Mouse (Mus musculus): ENCODE results near the gene Cox7c. TPM values are rescaled to one million over a fixed set of nuclear protein-coding genes. Genes with fewer than 3 reads are reported as not detected.
"Not testable (repeated sequence)": the region's sequence is repeated elsewhere in the genome, so short reads cannot be mapped to it uniquely, and the experiment has no call there.

Gene Cox7c
- 676 and 708 TPM in 2 replicates for polyA plus RNA-seq (2014; fragmentation: Nextera tagmentation; extraction: Ambion mirVana)

DNA sequence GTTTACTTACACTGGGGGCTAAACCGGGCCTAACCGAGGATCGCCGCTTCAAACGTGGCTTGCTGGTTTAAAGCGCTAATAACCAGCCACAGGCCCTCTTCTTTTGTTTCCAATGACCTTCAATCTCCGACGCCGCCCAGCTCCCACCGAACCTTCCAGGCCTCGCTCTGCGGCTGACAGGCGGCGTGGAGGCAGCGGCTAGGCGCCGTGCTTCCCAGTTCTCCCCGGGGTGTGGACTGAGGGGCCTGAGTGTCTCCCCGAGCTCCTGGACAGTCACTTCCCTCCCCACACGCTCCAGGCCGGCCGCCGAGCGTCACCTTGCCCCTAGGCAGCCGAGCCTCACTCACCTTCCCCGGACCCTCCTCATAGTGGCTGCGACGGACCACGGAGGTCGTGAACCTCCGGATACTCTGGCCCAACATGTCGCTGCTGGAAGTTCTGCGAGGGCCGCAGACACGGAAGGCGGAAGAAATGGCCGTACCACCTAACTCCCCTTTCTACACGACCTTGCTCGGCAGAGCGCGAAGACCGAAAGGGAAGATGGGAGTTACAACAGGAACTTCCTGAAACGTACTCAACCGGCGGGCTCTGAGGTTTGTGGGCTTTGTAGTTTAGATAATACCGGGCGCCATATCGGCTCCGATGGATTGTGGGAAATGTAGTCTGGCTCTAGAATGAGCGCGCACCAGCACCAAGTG is at the start of gene Cox7c:
TSS of gene Cox7c (minus strand) at position 651 of the 698 bp plus-strand sequence.
- peaks cover 14% of the 10 kb centered on the region; the same call in 1 of the 2 replicates for H3K36me3 ChIP-seq (ENCODE audit: control insufficient read depth, insufficient read depth, low read length)
- peak within 1 kb of the TSS; percentile 47 for H3K4me2 ChIP-seq (replicated peaks; ENCODE audit: low read depth, low read length)
- ATAC-seq (ENCODE audit: insufficient number of reproducible peaks, insufficient read depth, low FRiP score, low read depth) = peak; percentile 98
- peak within 1 kb of the TSS; percentile 92 for H3K27ac ChIP-seq (ENCODE audit: low read length)
- H3K9ac ChIP-seq (replicated peaks; ENCODE audit: low read depth, low read length) = peak within 1 kb of the TSS; percentile 97
- no peaks in the 10 kb centered on the region for H3K4me1 ChIP-seq (ENCODE audit: control insufficient read depth, insufficient read depth, low read length)
- peak within 1 kb of the TSS; percentile 87 for H3K4me3 ChIP-seq (ENCODE audit: low read depth, low read length)
- under 1% methylated on average over 48 of the region's 51 CpGs for WGBS
- no peaks in the 10 kb centered on the region for H3K27me3 ChIP-seq (ENCODE audit: control insufficient read depth, insufficient read depth, low read length)
- no peaks in the 10 kb centered on the region for H3K9me3 ChIP-seq (ENCODE audit: control insufficient read depth, low read depth, low read length)

DNA sequence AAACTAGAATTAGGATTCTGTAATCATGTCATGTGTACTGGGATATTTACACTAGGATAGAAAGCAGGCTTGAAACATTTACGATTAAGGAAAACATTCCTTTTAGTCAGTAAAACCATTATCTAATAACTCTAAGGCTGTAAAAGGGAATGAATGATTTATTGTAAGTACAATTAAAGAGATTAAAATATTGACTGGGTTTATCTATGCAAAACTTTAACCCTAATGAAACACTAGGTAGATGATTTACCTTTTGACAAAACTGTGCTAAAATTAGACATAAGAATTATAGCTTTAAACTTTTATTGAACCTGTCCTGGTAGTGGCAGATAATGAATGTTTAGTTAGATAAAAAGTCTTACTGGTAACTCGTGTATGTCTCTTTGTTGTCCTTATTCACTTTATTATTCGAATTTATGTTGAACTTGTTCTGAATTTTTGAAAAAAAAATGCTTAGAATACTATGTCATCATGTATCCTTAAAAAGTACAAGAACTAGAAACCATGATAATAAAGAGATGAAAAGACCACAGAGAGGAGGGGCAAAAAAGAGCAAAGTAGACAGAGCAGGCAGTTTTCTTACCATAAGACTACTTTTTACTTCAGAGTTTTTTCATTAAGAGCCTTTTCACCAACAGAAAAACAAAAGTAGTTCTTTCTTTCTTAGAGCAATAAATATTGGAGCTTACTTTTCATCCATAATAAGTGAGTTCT is 21.5 kb upstream of the Cox7c start:
- no peak overlapping the region for H3K27ac ChIP-seq (ENCODE audit: low read length)
- WGBS = 35% methylated on average over 3 of the region's 3 CpGs
- H3K36me3 ChIP-seq (ENCODE audit: control insufficient read depth, insufficient read depth, low read length) = no peaks in the 10 kb centered on the region
- no peaks in the 10 kb centered on the region for H3K9me3 ChIP-seq (ENCODE audit: control insufficient read depth, low read depth, low read length)
- no peak overlapping the region for H3K4me2 ChIP-seq (replicated peaks; ENCODE audit: low read depth, low read length)
- no peak overlapping the region for H3K4me3 ChIP-seq (ENCODE audit: low read depth, low read length)
- no peak overlapping the region for H3K9ac ChIP-seq (replicated peaks; ENCODE audit: low read depth, low read length)
- no peaks in the 10 kb centered on the region for H3K27me3 ChIP-seq (ENCODE audit: control insufficient read depth, insufficient read depth, low read length)
- no peak for ATAC-seq (ENCODE audit: insufficient number of reproducible peaks, insufficient read depth, low FRiP score, low read depth)
- no peaks in the 10 kb centered on the region for H3K4me1 ChIP-seq (ENCODE audit: control insufficient read depth, insufficient read depth, low read length)

DNA sequence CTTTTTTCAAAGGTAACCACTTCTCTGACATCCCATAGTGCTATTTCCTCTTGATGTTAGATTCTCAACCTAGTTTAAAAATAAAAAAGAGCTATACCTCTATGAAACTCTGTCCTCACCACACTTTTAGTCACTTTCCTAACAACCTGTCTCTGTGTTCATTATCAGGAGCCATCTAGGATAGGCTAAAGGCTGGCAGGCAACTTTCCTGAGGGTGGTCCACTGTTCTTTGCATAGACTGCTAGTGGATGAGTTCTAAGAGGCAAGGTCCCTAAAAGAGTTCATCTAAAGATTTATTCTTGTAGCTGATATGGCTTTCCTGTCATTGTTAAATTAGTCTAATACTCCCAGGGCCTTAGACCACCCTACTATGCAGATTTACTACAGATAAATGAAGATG is 20.8 kb upstream of the Cox7c start:
- H3K9me3 ChIP-seq (ENCODE audit: control insufficient read depth, low read depth, low read length) = no peaks in the 10 kb centered on the region
- H3K9ac ChIP-seq (replicated peaks; ENCODE audit: low read depth, low read length) = no peak overlapping the region
- no peaks in the 10 kb centered on the region for H3K4me1 ChIP-seq (ENCODE audit: control insufficient read depth, insufficient read depth, low read length)
- H3K27ac ChIP-seq (ENCODE audit: low read length) = no peak overlapping the region
- no peak overlapping the region for H3K4me2 ChIP-seq (replicated peaks; ENCODE audit: low read depth, low read length)
- H3K4me3 ChIP-seq (ENCODE audit: low read depth, low read length) = no peak overlapping the region
- no peaks in the 10 kb centered on the region for H3K27me3 ChIP-seq (ENCODE audit: control insufficient read depth, insufficient read depth, low read length)
- no peak for ATAC-seq (ENCODE audit: insufficient number of reproducible peaks, insufficient read depth, low FRiP score, low read depth)
- H3K36me3 ChIP-seq (ENCODE audit: control insufficient read depth, insufficient read depth, low read length) = no peaks in the 10 kb centered on the region

DNA sequence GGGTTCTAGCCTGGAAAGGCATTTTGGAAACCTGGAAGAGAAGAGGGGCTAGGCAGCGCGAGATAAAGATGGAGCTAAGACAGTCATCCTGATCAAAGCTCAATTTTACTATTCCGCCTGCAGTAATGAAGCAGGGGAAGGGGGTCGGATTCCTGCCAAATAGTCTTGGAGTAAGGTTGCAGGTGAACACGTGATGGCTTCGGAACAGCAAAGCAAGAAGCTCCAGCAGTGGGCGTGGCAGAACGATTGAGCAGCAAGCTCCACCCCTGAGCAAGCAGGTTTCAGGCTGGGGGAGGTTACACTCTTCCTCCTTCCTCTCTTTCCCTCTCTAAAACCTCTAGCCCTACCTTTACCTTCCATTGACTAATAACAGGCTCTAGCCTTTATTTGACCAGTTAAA is 7.4 kb upstream of the Cox7c start:
- H3K9ac ChIP-seq (replicated peaks; ENCODE audit: low read depth, low read length); ATAC-seq (ENCODE audit: insufficient number of reproducible peaks, insufficient read depth, low FRiP score, low read depth); H3K4me1 ChIP-seq (ENCODE audit: control insufficient read depth, insufficient read depth, low read length); H3K27me3 ChIP-seq (ENCODE audit: control insufficient read depth, insufficient read depth, low read length); H3K4me3 ChIP-seq (ENCODE audit: low read depth, low read length); H3K9me3 ChIP-seq (ENCODE audit: control insufficient read depth, low read depth, low read length); H3K36me3 ChIP-seq (ENCODE audit: control insufficient read depth, insufficient read depth, low read length); H3K27ac ChIP-seq (ENCODE audit: low read length); H3K4me2 ChIP-seq (replicated peaks; ENCODE audit: low read depth, low read length): not testable (repeated sequence)
- 27% methylated on average over 8 of the region's 8 CpGs for WGBS

DNA sequence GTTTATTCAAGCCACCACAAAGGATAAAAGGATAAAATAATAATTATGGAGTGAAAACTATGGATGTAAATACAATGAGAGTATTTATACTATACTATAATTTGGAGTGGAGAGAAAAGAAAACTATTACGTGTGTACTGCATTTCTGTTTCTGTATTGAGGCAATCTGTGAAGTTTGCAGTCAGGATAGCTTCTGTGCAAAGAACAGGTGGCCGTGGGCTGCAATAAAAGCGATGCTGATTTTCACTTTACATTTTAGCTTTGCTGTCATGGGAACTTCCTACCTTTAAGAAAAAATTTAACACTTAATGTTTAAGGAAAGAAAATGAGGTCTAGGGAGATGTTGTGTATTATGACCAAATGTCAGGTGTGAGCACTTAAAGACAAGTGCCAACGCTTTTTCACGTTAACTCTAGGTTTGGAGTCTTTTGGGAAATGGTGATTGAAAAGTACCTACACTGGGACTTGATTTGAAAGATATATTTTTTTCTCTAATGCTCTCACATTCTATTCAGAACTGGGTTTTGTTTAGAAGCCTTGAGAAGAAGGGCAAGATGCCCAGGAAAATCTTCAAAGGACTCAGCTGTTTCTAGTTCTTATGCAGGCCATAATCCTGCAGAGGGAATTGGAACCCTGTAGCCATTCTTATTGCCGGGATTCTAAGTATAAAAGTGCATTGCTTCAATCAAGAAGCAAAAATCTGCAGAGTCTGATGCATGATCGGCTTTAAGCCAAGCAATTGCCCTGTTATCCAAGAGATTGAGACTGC is 41.6 kb downstream of the Cox7c start:
- Histone ChIP-seq H3K4me1 (ENCODE audit: control insufficient read depth, insufficient read depth, low read length) (no peaks in the 10 kb centered on the region), H3K9me3 (ENCODE audit: control insufficient read depth, low read depth, low read length) (no peaks in the 10 kb centered on the region), H3K9ac (replicated peaks; ENCODE audit: low read depth, low read length) (no peak overlapping the region), H3K4me3 (ENCODE audit: low read depth, low read length) (no peak overlapping the region), H3K27me3 (ENCODE audit: control insufficient read depth, insufficient read depth, low read length) (no peaks in the 10 kb centered on the region), H3K36me3 (ENCODE audit: control insufficient read depth, insufficient read depth, low read length) (no peaks in the 10 kb centered on the region), H3K4me2 (replicated peaks; ENCODE audit: low read depth, low read length) (no peak overlapping the region), H3K27ac (ENCODE audit: low read length) (no peak overlapping the region)
- WGBS = 82% methylated on average over 7 of the region's 7 CpGs
- ATAC-seq (ENCODE audit: insufficient number of reproducible peaks, insufficient read depth, low FRiP score, low read depth) = no peak
